Mouse (Mus musculus): ENCODE results near the gene C9. TPM values are rescaled to one million over a fixed set of nuclear protein-coding genes. Genes with fewer than 3 reads are reported as not detected.

Gene C9
- total and polyA plus RNA-seq, 3 experiments = not detected

DNA sequence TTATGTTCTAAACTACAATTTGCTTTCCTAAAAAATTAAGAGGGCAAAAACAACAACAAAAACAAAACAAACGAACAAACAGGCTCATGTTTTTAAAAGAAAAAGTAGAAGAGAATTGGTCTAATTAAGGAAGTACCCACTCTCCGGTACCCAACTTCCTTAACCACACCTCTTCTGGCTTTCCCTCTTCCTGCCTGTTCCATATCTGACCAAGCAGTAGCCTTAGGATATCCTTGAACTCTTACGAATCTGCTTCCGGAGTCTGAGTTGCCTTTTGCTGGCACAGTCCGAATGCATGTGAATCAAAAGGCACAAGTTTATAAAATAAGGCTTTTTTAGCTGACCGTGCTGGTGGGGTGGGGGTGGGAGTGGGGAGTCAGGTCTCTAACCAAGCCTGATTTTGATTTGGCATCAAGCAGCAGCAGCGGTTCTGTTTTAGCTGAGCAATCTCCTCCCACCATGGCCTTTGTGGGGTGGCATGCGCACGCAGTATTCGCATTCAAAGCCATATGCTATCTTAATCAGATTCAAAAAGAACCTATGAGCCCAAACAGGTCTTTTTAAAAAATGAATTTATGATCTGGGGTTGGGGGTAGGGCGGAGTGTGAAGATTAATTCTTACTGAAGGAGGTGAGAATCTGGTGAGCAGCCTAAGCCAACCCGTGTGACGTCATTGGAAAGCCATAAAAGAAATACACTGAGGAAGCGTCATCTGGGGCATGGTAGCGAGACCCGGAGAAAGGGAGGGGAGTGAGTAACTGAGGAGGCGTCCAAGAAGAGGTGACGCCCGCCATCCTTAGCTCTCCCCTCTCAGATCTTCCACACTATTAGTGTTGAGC, 74.5 kb downstream of the C9 start:
- 69% methylated on average over 19 of the region's 19 CpGs for WGBS
- no peaks in the 10 kb centered on the region for H3K36me3 ChIP-seq (ENCODE audit: control insufficient read depth, insufficient read depth, low read length)
- intact Hi-C loops (cut with DNase I) = no loop called here
- H3K27ac ChIP-seq = no peak overlapping the region
- no peaks in the 10 kb centered on the region for H3K4me1 ChIP-seq (ENCODE audit: control insufficient read depth, insufficient read depth, low read length)
- no peaks in the 10 kb centered on the region for H3K27me3 ChIP-seq (ENCODE audit: control insufficient read depth, insufficient read depth, low read length)
- H3K79me2 ChIP-seq (replicated peaks; ENCODE audit: control insufficient read depth, insufficient read depth, low read length) = no peaks in the 10 kb centered on the region
- no peak overlapping the region for H3K9ac ChIP-seq (ENCODE audit: low read depth, low read length)
- H3K4me3 ChIP-seq = no peak overlapping the region
- no peak for DNase-seq
- TF ChIP-seq EP300 (IDR thresholded peaks at IDR 0.05; ENCODE audit: insufficient read depth, low read depth, low read length) = no peak
- TF ChIP-seq CTCF (IDR thresholded peaks at IDR 0.05) = no peak
- TF ChIP-seq POLR2A (IDR thresholded peaks at IDR 0.05; ENCODE audit: insufficient read depth, low read depth, low read length) = no peak

DNA sequence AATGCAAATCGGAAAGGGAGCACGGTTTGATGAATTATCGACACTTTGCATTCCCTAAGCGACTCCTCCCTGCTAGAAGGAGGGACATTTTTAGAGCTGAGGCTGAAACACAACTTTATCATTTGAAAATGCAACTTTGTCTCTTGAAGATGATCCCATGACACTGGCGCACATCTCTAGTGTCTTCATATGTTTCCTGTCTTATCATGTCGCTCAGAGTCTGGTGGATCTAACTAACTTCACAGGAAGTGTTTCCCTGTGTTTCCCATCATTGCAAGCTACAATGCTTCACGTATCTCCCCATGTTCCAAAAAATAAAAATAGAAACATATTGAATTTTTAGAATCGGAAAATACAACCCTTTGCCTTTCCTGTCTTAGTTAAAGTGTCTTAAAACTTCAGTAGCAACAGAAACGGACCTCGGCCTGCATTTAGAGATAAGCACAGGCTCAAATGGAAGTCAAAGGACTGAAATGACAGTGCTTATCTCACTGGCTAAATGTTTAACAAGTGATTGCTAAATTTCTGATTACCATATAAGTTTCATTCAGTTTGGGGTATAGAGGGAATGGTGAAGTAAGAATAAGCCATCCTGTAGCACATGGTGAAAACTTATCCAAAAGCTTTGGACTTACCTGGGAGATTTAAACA, 75.5 kb downstream of the C9 start:
- Histone ChIP-seq H3K27me3 (ENCODE audit: control insufficient read depth, insufficient read depth, low read length) (no peaks in the 10 kb centered on the region), H3K79me2 (replicated peaks; ENCODE audit: control insufficient read depth, insufficient read depth, low read length) (no peaks in the 10 kb centered on the region), H3K4me3 (no peak overlapping the region), H3K9ac (ENCODE audit: low read depth, low read length) (no peak overlapping the region), H3K36me3 (ENCODE audit: control insufficient read depth, insufficient read depth, low read length) (no peaks in the 10 kb centered on the region), H3K4me1 (ENCODE audit: control insufficient read depth, insufficient read depth, low read length) (no peaks in the 10 kb centered on the region), H3K27ac (no peak overlapping the region)
- 42% methylated on average over 10 of the region's 10 CpGs for WGBS
- no peak for DNase-seq
- intact Hi-C loops (cut with DNase I) = no loop called here
- TF ChIP-seq POLR2A (IDR thresholded peaks at IDR 0.05; ENCODE audit: insufficient read depth, low read depth, low read length) (no peak), CTCF (IDR thresholded peaks at IDR 0.05) (no peak), EP300 (IDR thresholded peaks at IDR 0.05; ENCODE audit: insufficient read depth, low read depth, low read length) (no peak)

DNA sequence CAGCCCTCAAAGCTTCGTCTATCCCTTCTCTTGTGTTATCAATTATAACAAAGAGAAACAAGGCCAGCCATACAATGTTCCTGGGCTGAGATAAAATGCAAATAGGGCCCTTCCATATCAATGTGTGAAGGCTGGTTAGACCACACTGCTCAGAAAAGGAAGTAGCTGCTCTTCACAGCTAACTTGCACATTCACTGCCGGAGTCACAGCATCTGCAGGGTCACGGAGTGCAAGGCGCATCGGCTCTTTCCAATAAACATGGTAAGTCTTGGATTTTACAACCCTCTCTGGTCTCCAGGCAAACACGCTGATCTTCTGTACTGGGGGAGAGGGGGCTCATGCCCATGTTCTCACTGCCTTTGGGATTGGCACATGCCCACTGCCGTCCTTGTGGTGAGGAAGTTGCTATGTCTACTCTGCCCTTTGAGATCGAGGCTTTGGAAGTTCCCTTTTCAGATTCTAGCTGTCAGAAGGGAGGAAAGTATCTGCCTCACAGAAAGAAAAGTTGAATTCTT, 77.6 kb downstream of the C9 start, which contains the start of gene Fyb:
TSS of gene Fyb (plus strand) at position 201 of the 515 bp plus-strand sequence.
- Histone ChIP-seq H3K79me2 (replicated peaks; ENCODE audit: control insufficient read depth, insufficient read depth, low read length) (no peaks in the 10 kb centered on the region), H3K4me1 (ENCODE audit: control insufficient read depth, insufficient read depth, low read length) (no peaks in the 10 kb centered on the region), H3K27me3 (ENCODE audit: control insufficient read depth, insufficient read depth, low read length) (no peaks in the 10 kb centered on the region), H3K9ac (ENCODE audit: low read depth, low read length) (no peak within 1 kb of the TSS), H3K36me3 (ENCODE audit: control insufficient read depth, insufficient read depth, low read length) (no peaks in the 10 kb centered on the region), H3K27ac (no peak within 1 kb of the TSS), H3K4me3 (no peak within 1 kb of the TSS)
- peak; percentile 29 to 30 for DNase-seq
- WGBS = 68% methylated on average over 8 of the region's 8 CpGs
- TF ChIP-seq EP300 (IDR thresholded peaks at IDR 0.05; ENCODE audit: insufficient read depth, low read depth, low read length) (no peak), POLR2A (IDR thresholded peaks at IDR 0.05; ENCODE audit: insufficient read depth, low read depth, low read length) (no peak), CTCF (IDR thresholded peaks at IDR 0.05) (no peak)
- intact Hi-C loops (cut with DNase I) = no loop called here

DNA sequence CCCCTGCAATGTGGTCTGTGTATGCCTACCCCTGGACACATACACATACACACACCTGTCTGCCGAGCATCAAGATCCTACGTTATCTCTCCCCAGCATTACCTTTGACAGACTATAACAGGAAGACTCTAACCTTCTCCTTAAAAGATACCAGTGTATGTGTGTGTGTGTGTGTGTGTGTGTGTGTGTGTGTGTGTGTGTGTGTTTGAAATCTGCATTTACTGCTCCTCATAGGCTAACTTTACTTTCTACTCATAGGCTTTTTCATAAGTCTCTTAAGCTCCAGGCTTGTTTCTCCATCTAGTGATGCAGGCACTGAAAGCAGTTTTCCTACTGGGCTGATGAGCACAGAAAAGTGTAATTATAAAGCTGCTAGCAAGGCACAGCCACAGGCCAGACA, 79.7 kb downstream of the C9 start:
- 90% methylated on average over 2 of the region's 2 CpGs for WGBS
- Histone ChIP-seq H3K4me3 (no peak overlapping the region), H3K27ac (no peak overlapping the region), H3K36me3 (ENCODE audit: control insufficient read depth, insufficient read depth, low read length) (no peaks in the 10 kb centered on the region), H3K9ac (ENCODE audit: low read depth, low read length) (no peak overlapping the region), H3K27me3 (ENCODE audit: control insufficient read depth, insufficient read depth, low read length) (no peaks in the 10 kb centered on the region), H3K4me1 (ENCODE audit: control insufficient read depth, insufficient read depth, low read length) (no peaks in the 10 kb centered on the region), H3K79me2 (replicated peaks; ENCODE audit: control insufficient read depth, insufficient read depth, low read length) (no peaks in the 10 kb centered on the region)
- DNase-seq = no peak
- intact Hi-C loops (cut with DNase I) = no loop called here
- TF ChIP-seq EP300 (IDR thresholded peaks at IDR 0.05; ENCODE audit: insufficient read depth, low read depth, low read length) = no peak
- TF ChIP-seq POLR2A (IDR thresholded peaks at IDR 0.05; ENCODE audit: insufficient read depth, low read depth, low read length) = no peak
- TF ChIP-seq CTCF (IDR thresholded peaks at IDR 0.05) = no peak

DNA sequence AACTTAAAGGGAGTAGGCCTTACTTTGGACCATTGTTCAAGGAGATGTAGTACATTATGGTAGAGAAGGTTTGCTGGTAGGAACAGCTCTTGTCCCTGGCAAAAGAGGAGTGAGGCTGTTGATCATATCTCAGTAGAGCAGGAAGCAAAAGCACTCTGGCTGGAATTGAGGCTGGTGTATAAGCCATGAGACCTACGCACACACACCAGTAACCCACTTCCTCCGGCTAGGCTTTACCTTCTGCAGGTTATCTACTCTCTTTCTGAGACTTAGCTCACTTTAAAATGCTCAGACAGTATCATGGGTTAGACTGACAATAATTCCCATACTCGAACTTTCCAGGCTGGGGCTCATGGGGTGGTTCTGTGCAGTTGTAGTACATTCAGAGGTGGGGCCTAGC, 80.3 kb downstream of the C9 start:
- intact Hi-C loops (cut with DNase I) = no loop called here
- WGBS = 85% methylated on average over 3 of the region's 3 CpGs
- DNase-seq = no peak

More for the DNA sequence above, 80.3 kb downstream of the C9 start:
- no peak overlapping the region for H3K4me3 ChIP-seq
- H3K27me3 ChIP-seq (ENCODE audit: control insufficient read depth, insufficient read depth, low read length) = no peaks in the 10 kb centered on the region
- H3K79me2 ChIP-seq (replicated peaks; ENCODE audit: control insufficient read depth, insufficient read depth, low read length) = no peaks in the 10 kb centered on the region
- H3K4me1 ChIP-seq (ENCODE audit: control insufficient read depth, insufficient read depth, low read length) = no peaks in the 10 kb centered on the region
- H3K9ac ChIP-seq (ENCODE audit: low read depth, low read length) = no peak overlapping the region
- no peaks in the 10 kb centered on the region for H3K36me3 ChIP-seq (ENCODE audit: control insufficient read depth, insufficient read depth, low read length)
- TF ChIP-seq POLR2A (IDR thresholded peaks at IDR 0.05; ENCODE audit: insufficient read depth, low read depth, low read length) (no peak), EP300 (IDR thresholded peaks at IDR 0.05; ENCODE audit: insufficient read depth, low read depth, low read length) (no peak), CTCF (IDR thresholded peaks at IDR 0.05) (no peak)
- no peak overlapping the region for H3K27ac ChIP-seq
